Mouse (Mus musculus) cerebellum, postnatal 14 days (tissue): ENCODE results near the gene Klhl41.
A peak's percentile ranks its signal among the peaks of the same experiment; 100 is the strongest.
"Not testable (repeated sequence)": the region's sequence is repeated elsewhere in the genome, so short reads cannot be mapped to it uniquely, and the experiment has no call there.

ENCODE experiments used
- DNase-seq, 2 experiments: peaks; one replicate each; pipeline ENCODE4 v3.0.0; 2021; ENCODE audit warnings: mixed read lengths in 2 of 2

Gene Klhl41

DNA sequence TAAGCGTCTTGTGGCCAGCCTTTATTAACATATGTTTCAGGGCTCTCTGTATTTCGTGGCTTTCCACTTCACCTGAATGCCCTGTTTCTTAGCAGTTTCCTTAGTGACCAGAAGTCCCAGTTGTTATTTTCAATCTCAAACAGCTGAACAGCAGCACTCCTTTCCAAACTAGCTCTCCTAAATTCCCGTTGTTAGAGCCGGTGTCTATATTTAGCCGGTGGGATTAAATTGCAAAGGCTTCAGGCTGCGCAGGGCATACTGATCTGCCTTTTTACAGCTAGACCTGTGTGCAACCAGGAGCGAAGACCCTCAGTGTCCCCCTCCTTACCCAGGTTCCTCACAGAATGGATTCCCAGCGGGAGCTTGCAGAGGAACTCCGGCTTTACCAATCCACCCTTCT, at the start of gene Klhl41:
Klhl41 (plus strand) TSS at position 268 of the 400 bp plus-strand sequence.
- no peak for DNase-seq

DNA sequence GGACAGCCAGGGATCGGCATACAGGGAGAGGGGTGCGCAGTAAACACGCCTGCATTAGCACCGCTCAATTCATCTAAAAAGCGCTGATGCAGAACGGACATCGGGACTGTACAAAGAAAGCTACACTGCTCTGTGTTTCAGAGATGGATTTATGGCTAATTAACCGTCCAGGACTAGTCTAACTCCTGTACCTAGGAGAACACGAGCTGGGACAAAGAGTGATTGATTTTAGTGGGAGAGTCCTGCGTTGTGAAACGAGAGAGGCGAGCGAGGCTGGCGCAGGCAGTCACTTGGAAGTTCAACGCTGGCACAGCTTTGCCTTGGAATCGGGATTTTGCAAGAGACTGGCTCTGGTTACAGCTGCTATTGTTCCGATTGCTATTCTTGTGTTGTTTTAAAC, 40.7 kb upstream of the Klhl41 start:
- no peak for DNase-seq

DNA sequence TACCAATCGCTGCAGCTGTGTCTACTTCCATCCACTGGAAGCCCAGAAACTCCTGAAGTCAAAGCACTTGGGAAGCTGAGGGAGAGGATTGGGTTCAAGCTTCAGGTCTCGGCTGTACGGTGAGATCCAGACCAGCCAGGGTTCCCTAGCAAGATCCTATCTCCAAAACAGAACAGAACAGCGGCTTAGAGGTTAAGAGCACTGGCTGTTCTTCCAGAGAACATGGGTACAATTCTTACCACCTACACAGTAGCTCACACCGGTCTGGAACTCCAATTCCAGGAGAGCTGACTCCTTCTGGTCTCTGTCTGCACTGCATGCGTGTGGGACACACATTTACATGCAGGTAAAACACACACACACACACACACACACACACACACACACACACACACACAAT, 40.0 kb upstream of the Klhl41 start:
- no peak for DNase-seq

DNA sequence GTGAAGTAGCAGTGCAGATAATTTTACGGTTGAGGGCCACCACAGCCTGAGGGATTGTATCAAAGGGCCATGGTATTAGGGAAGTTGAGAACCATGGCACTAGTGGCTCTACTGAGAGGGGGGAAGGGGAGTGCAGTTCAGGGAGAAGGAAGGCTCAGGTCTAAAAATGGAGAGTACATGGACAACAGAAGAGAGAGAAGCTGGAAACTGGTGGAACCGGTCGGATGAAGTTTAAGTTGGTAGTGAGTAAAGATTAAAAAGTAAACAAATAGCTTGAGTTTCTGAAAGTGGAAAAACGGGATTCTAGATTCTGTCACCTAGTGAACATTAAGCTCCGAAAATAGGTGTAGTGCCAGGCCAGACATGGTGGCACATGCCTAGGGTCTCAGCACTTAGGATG, 39.1 kb upstream of the Klhl41 start:
- no peak for DNase-seq

DNA sequence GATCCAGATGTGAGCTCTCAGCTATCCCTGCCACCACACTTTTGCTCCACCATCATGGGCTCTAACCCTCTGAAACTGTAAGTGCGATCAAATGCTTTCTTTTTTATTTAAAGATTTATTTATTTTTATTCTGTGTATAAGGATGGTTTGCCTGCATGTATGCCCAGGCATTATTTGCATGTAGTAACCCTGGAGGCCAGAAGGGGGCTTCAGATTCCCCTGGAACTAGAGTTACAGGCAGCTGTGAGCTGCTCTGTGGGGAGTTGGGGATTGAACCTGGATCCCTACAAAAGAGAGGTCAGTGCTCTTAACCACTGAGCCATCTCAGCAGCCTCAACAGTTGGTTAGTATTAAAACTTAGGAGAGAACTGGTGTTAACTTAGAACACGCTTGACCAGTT, 38.5 kb upstream of the Klhl41 start:
- DNase-seq = peak; percentile 9 to 23

DNA sequence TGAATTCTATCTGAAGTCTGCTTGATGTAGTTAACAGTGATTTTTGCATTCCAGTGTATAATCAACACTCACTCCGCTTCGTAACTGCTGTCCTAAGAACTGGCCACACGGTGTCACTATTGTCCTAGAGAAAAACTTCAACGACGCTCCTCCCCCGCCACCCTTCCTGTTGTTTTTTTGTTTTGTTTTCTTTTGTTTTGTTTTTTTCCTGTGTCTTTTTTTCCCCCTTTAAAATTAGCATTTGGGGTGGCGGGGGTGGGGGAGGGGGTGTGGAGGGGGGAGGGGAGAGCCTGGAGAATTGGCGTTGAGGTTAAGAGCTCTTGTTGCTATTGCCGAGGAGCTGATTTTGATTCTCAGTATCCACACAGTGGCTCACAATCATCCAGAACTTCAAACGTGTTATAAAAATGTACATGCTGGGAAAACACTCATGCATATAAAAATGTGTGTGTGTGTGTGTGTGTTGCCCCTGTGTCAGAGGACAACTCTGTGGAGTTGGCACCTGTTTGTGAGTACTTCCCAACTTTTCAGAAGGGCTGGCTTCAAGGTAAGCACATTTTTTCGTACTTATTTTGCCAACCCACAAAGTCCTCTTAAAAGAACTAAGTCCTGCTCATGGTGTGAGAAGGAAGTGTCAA, 34.7 kb upstream of the Klhl41 start:
- peak; percentile 61 to 68 for DNase-seq

DNA sequence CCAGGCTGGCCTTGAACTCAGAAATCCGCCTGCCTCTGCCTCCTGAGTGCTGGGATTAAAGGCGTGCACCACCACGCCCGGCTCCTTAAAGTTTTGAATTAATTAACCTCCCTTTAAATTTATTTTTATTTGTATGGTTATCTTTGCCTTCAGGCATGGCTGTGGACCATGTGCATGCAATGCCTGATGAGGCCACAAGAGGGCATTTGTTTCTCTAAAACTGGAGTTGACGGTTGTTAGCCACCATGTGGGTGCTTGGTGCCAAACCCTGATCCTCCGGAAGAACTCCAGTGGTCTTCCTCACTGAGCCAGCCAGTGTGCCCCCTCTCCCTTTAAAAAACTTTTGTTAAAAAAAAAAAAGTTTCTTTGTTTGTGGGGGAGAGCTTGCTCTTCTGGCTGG, 34.1 kb upstream of the Klhl41 start:
- DNase-seq = peak; percentile 46 to 67

DNA sequence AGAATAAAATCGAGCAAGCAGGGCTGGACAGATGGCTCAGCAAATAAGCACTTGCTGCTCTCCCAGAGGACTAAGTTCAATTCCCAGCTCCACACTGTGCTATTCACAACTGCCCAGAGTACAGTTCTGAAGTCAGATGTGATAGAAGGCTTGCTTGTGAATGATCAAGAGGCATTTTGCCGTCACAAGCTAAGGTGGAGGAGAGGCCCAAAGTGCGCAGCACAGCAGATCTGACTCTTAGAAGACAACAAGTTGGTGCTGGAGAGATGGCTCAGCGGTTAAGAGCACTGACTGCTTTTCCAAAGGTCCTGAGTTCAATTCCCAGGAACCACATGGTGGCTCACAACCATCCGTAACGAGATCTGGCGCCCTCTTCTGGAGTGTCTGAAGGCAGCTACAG, 31.9 kb upstream of the Klhl41 start:
- DNase-seq = not testable (repeated sequence)

DNA sequence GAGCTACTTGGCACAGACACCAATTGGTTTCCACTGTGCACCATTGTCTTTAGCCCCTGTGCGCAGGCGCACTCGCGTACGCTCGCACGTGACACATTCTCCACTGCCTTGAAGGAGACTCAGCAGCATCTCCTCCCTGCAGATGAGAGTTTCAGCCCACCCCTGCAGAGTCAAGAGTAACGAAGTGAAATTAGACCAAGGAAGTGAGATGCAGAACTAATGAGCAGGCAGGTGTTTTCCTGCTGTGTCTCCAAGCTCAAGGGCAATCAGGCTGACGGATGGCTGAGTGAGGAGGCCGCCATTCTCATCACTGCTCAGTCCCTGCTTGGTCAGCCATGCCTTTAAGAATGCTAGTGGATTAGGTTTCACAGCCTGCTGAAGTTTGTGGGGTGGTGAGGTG, 29.8 kb upstream of the Klhl41 start:
- peak; percentile 40 to 48 for DNase-seq

DNA sequence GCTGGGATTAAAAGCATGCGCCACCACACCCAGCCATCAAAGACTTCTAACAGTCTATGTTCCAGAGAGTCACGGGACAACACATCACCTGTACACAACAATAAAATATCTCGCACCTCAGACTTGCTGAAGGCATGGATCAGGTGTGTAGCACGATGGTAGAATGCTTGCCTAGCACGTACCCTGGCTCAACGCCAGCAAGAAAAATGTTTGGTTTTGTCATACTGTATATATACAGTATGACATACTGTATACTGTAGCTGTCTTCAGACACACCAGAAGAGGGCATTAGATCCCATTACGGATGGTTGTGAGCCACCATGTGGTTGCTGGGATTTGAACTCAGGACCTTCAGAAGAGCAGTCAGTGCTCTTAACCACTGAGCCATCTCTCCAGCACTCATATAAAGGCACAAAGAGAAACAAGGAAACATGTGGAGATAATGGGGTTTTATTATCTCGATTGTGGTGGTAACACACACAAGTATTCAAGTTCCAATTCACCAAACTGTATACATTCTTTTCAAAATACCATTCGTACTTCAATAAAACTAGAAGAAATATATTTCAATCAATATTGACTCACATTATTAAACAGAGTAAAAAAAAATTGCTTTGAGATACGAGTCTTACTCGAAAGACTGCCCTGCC, 24.8 kb upstream of the Klhl41 start:
- DNase-seq = no peak

DNA sequence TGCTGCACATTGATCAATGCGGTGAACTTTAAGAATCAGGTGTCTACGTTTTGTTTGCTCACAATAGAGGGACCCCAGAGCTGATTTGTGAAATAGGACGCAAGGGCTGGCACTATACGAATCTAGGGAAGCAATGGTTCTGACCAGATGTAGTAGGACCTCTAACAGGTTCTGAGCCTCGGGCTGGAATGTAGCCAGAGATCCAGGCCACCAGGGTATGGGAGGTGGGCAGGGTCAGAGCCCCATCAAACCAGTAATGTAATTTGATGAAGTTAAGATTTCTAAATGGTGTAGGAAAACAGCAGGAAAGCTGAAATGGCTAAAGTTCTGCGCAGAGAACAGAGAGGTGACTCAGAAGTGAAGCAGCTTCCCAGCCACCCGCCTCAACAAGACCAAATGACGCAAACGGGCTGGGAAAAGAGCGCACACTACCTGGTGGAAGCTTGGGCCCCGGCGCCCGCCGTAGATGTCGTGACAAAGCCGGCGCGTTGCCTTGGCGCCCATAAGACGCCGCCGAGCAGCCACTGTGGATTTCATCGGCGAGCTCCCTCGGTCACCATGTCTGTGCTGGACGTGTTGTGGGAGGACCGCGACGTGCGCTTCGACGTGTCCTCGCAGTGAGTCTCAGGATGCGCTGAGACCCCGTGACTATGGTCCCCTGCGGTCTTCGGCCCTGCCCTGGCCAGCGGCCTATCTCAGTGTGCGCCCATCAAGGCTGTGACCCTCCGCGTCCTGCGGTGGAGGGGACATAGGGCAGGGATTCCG, 23.0 kb upstream of the Klhl41 start, which contains the start of gene Bbs5:
Bbs5 (plus strand) TSS at position 446 of the 765 bp plus-strand sequence.
- DNase-seq = peak; percentile 94 to 95

DNA sequence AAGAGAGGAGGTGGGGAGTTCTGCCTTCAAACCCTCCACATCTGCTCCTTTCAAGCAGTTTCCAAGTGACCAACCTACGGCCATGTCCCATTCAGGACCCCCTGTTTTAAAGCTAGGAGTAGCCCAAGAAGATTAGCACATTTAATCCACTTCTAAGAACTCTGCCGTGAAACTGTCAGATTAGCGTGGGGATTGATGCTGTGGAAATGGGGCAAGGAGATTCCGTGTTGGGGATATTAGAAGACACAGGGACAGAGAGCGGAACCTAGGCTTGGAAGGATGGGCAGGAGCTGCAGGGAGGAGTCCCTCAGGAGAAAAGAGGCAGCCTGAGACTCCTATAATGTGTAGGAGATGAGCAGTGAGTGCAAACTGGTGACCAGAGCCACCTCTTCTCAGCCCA, 20.2 kb upstream of the Klhl41 start:
- no peak for DNase-seq

DNA sequence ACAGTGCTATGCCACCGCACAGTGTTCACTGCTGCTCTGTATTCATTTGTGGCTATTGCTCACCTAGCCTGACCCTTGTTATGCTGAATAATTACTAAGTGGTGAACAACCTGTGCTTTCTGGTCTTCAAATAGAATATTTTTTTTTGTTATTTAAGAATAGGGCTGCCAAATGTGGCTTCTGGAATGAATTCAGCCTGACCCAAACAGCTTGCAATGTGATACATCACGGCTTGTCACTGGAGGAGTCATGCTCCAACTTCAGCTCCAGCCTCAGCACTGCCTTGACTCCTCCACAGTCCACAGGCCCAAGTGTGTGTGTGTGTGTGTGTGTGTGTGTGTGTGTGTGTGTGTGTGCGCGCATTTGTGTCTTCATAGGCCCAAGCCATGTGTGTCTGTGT, 10.6 kb upstream of the Klhl41 start:
- DNase-seq = no peak

DNA sequence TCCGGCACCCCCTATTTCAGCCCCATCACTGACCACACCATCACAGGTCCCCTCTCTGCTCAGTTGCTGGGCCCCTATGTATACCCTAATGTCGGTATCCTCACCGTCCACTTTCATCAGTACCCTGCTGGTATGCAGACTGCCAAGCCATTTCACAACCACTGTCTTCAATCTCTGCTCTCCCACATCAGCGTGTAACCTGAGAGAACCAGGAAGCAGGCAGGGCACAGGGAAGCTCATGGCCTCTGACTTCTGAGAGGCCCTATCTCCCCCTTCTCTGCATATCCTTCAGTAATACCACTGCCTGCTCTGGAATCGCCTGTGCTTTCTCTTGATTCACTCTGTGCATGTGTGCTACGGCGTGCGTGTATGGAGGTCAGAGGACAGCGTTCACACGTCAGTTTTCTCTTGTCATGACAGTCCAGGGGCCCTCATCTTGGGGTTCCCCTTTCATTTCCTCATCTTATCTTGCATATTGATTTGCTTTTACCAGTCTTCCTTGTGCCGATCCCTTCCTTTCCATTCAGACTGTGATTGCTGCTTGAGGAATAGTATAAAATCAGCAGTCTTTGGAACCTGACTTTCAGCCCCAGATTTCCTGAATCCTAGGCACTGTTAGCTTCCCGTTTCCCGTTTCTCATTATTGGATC, 6.0 kb upstream of the Klhl41 start:
- DNase-seq = no peak

DNA sequence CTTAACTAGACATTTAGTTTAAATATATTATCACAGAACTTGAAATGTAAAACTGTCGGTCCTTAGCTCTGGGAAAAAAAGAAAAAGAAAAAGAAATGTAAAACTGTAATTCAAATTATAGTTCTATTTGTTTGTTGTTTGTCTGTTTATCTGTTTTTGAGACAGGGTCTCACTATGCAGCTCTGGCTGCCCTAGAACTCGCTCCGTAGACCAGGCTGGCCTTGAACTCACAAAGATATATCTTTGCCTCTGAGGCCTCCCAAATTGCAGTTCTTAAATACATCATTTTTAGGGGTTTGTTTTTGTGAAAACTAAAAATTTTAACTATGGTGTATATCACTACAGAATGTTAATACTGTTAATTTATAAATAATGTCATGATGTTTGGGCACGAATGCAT, 2.3 kb upstream of the Klhl41 start:
- DNase-seq = no peak

DNA sequence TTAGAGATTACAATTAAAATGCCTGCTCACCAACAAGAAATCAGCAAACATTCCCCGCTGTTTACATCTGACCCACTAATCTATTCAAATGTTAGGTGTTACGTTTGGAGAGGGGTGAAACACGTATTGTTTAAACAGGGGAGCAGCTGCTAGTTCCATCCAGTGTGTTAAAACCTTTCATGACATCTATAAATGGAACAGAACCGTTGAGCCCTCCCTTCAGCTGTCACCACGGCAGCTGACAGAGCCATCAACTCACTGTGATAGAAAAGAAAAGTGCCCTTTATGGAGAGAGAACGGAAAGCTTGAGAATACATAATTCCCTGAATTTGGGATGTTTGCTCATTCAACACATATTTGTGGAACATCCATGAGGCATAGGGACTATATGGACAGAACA, 1.5 kb upstream of the Klhl41 start:
- no peak for DNase-seq

DNA sequence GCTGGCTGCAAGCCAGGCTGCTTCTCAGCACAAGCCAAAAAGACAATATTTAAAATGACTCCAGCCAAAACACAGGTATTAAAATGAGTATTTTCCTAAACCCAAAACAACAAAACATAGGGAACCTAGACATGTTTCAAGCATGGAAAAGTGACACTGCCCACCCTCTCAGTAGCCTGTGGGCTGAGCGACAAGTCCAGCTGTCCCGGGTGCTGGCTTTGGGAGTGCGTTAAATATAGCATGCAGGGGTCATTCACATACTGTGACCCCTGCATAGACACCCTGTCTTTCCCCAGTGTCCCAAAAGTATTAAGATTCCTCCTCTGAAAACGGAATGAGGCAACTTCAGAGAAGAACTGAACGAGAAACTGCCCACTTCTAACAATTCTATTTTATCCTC, 3.8 kb downstream of the Klhl41 start:
- DNase-seq = peak; percentile 4 to 7

DNA sequence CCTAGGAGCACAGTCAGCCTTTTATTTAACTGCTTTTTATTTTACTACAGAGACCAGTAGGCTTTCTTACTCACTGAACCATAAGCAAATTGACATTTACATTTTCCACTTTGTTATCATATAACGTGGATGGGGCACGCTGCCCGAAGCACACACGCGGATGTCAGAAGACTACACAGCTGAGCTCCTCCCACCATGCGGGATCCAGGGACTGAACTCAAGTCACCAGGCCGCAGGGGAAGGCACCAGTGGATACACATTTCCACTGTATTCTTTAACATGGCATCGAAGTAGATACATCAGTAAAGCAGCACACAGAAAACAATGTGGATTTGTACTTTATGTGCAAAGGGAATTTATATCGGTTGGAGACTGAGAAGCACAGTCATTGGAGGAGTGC, 5.3 kb downstream of the Klhl41 start:
- no peak for DNase-seq

DNA sequence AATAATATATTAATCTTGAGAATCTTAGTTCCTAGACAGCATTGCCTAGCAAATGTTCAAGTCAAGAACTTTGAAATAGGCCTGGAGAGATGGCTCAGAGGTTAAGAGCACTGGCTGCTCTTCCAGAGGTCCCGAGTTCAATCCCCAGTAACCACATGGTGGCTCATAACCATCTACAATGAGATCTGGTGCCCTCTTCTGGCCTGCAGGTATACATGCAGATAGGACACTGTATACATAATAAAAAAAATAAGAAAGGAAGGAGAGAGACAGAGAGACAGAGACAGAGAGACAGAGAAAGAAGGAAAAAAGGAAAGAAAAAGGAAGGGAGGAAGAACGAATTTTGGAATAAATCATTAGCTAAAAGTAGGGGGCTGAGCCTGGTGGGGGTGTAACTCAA, 6.8 kb downstream of the Klhl41 start:
- DNase-seq = no peak

DNA sequence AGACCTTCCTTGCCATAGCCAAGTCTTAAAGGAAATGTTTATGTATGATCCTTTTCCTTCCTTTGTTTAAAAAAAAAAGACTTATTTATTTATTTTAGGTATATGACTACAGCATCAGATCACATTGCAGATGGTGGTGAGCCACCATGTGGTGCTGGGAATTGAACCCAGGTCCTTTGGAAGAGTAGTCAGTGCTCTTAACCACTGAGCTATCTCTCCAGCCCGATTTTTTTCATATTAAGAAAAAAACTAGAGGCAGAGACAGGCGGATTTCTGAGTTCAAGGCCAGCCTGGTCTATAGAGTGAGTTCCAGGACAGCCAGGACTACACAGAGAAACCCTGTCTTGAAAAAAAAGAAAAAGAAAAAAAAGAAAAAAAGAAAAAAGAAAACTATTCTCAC, 7.3 kb downstream of the Klhl41 start:
- DNase-seq = not testable (repeated sequence)

DNA sequence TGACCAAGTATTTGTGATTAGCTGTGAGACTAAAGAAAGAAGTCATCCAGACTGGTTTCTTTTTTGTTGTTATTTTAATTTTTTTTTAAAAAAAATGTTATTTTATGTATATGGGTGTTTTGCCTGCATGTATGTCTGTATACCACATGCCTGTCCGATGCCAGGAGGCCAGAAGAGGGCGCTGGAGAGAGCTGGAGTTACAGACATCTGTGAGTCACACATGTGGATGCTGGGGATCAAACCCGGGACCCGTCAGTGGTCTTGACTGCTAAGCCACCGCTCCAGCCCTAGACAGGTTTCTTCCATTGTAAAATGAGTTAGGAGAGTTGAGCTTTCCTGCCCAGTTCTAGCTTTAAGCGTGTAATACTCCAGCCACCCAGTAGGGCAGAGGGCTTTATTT, 10.1 kb downstream of the Klhl41 start:
- peak in 1 of 2 experiments; percentile 5 for DNase-seq

DNA sequence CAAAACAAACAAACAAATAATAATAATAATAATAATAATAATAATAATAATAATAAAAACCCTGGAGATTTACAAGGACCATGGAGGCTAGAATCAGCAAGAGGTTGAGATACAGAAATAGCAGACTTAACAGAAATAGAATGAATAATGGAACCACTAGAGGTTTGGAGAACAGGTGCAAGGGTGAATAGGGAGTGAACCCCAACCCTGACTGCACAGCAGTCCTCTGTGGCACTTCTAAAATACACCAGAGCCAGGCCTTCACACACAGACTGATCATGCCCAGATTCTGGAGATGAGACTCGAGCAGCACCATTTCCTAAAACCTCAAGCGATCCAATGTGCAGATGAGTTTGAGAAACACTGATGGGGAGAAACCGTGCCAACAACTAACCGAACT, 12.0 kb downstream of the Klhl41 start:
- no peak for DNase-seq

DNA sequence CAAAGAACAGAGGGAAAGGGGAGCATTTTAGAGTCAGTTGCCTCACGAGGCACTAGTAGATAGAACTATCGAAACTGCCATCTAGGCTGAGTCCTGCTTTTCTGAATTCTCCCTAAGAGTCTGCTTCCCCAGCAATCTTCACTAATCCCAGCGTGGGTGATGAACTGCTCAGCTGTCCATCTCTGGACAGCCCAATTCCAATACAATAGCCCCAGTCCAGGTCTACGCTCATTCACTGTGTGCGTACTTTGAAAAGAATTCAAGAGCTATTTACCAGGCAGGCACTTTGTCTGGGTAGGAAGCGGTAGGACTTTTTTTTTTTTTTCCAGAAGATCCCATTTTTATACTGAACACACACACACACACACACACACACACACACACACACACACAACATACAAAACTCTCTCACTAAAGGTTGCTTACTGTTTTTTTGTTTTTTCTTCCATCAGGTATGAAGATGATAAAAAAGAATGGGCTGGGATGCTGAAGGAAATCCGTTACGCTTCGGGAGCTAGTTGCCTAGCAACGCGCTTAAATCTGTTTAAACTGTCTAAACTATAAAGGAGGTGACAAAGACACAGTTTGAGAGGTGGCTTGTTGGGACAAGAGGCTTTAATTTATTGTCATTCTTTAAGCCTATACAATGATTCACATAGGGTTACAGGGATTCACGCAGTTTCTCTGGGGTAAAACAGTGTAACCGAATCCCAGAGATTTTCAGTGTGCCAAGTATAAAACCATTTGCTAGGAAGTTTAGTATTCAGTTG, 13.3 kb downstream of the Klhl41 start:
- no peak for DNase-seq
